Mouse (Mus musculus) embryonic facial prominence, embryonic 14.5 days (tissue): ENCODE measurements at regions not wholly inside any gene's neighbourhood (a gene's known extent, or its start where the extent isn't known, plus 50 kb on each side); places are given as distances from the start of the nearest gene placed in this dataset.

ENCODE experiments used
- ATAC-seq: fragments of 200-750 bp; cut with Nextera tagmentation; 2 replicates; pipeline ENCODE4 v1.8.0; 2017; ENCODE audit warnings: low read depth, moderate number of reproducible peaks, moderate TSS enrichment
- DNase-seq: peaks from one replicate; pipeline ENCODE4 v3.0.0-alpha.2; 2015; ENCODE audit warnings: low spot score
- H3K27ac ChIP-seq: fragments of 300-500 bp; sonication (generic); replicated peaks from 2 replicates; pipeline ENCODE4 v1.5.1; 2014; ENCODE audit warnings: low read depth, mild to moderate bottlenecking, low read length, moderate library complexity
- H3K27me3 ChIP-seq: fragments of 300-500 bp; sonication (generic); replicated peaks from 2 replicates; pipeline ENCODE4 v1.6.1; 2014; ENCODE audit warnings: low read length; ENCODE audit not compliant: control insufficient read depth, insufficient read depth
- H3K36me3 ChIP-seq: fragments of 300-500 bp; sonication (generic); 2 replicates; pipeline ENCODE4 v1.6.1; 2014; ENCODE audit warnings: low read length, mixed read lengths; ENCODE audit not compliant: control insufficient read depth, insufficient read depth
- H3K4me1 ChIP-seq: fragments of 300-500 bp; sonication (generic); 2 replicates; pipeline ENCODE4 v1.6.1; 2014; ENCODE audit warnings: antibody characterized with exemption, low read length; ENCODE audit not compliant: control insufficient read depth, insufficient read depth
- H3K4me2 ChIP-seq: fragments of 300-500 bp; sonication (generic); 2 replicates; pipeline ENCODE4 v1.6.1; 2014; ENCODE audit warnings: low read depth, mild to moderate bottlenecking, low read length, moderate library complexity, mixed read lengths
- H3K4me3 ChIP-seq: fragments of 300-500 bp; sonication (generic); 2 replicates; pipeline ENCODE4 v1.5.1; 2014; ENCODE audit warnings: low read depth, mild to moderate bottlenecking, low read length
- H3K9ac ChIP-seq: fragments of 300-500 bp; sonication (generic); 2 replicates; pipeline ENCODE4 v1.6.1; 2014; ENCODE audit warnings: low read depth, mild to moderate bottlenecking, low read length, moderate library complexity, mixed read lengths
- H3K9me3 ChIP-seq: fragments of 300-500 bp; sonication (generic); 2 replicates; pipeline ENCODE4 v1.6.1; 2016; ENCODE audit warnings: low read length; ENCODE audit not compliant: control insufficient read depth
- WGBS: fragments of 180-500 bp; shearing (Covaris S2); extraction: QIAGEN DNeasy Blood & Tissue Kit; methylation state at CpG from one replicate; pipeline ENCODE4 v1.1.7; 2014; 5-methylcytosine and 5-hydroxymethylcytosine counted together

DNA sequence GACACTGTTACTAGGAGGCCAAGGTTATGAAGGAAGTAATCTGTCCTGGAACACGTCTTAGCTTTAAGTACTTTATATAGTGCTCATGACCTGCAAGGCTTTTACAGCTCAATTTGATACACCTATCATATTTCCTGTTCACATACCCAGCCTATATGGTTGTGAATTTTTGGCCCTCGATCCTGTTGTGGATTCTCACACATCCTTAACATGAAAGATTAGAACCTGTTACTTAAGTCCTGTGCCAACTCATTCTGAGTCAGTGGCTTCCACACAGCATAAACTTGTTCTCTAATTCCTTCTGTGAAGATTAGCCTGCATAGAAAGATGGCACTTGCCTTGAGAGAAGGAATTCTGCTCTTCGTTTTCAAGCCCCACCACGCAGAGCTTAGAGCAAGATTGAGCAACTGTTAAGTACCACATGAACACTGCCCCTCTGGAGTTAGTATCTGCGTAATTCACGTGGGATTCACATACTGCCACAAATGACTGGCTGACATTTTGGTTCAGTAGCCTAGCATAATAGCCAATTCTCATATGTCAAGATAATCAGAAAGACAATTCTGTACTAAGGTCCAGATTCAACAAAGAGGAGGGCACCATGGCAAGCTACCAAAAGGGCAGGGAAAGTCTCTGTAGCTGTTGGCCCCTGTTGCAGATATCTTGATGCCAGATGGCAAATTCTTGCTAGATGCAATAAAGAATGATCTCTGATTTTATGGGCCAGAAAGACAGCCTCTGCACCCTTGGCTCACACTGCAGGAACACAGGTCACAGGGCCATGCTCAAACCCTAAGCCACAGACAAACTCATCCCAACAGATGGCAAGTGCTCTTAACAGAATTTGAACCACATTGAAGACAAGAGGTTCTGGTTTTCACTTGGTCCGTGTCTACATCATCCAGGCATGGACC, 62.7 kb upstream of the Slc4a7 start:
- 67% methylated on average over 7 of the region's 7 CpGs for WGBS
- Histone ChIP-seq H3K4me1 (no peaks in the 10 kb centered on the region), H3K9ac (no peak overlapping the region), H3K27ac (no peak overlapping the region), H3K4me2 (no peak overlapping the region), H3K36me3 (no peaks in the 10 kb centered on the region), H3K4me3 (no peak overlapping the region), H3K9me3 (no peaks in the 10 kb centered on the region), H3K27me3 (no peaks in the 10 kb centered on the region)
- ATAC-seq (peak; percentile 67; the same call in 1 of the 2 replicates), DNase-seq (peak; percentile 30)

DNA sequence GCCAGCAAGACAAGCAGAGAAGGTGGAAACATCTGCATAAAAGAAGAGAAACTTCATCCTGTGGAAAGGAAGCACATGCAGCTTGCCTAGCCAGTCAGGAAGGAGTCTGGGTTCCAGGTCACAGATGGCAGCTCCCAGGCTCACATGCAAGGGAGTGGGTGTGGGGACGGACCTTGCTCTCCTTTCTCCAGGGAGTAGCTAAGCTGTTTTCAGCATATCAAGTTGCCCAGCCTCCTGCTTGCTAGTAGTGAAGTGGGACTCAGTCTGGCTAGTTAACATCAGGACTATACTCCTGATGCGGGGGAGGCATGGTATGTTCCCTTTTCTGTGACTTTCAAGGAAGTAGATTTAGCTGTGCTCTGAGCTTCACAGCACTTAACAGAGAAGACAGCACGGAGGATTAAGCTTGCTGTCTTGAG, 62.0 kb upstream of the Slc4a7 start:
- H3K27ac ChIP-seq, result no peak overlapping the region
- H3K36me3 ChIP-seq, result no peaks in the 10 kb centered on the region
- DNase-seq (peak; percentile 45), ATAC-seq (peak; percentile 78; the same call in 1 of the 2 replicates)
- H3K4me2 ChIP-seq, result no peak overlapping the region
- no peaks in the 10 kb centered on the region for H3K9me3 ChIP-seq
- no peak overlapping the region for H3K4me3 ChIP-seq
- H3K4me1 ChIP-seq, result no peaks in the 10 kb centered on the region
- WGBS, result 30% methylated on average over 3 of the region's 3 CpGs
- no peaks in the 10 kb centered on the region for H3K27me3 ChIP-seq
- H3K9ac ChIP-seq, result no peak overlapping the region

DNA sequence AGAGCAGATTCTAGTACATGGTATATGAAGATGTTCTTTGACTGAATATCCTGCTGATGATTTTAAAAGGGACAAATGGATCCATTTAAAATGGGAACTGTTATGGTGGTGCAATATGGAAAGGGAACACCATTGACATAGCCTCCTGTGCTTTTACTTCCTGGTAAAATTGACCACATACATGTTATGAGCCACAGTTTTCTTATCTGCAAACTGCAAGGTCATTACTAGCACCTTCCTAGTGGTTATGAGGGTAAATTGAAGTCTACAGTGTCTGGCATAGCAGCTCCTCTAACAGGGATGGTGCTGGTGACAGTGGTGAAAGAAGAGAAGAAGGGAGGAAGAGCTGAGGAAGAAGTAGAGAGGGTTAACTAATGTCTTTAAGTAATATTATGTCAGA, 61.5 kb upstream of the Slc4a7 start:
- H3K36me3 ChIP-seq, result no peaks in the 10 kb centered on the region
- H3K9ac ChIP-seq, result no peak overlapping the region
- H3K27me3 ChIP-seq, result no peaks in the 10 kb centered on the region
- no peak overlapping the region for H3K4me2 ChIP-seq
- DNase-seq (no peak), ATAC-seq (no peak)
- H3K4me3 ChIP-seq, result no peak overlapping the region
- no peak overlapping the region for H3K27ac ChIP-seq
- H3K4me1 ChIP-seq, result no peaks in the 10 kb centered on the region
- H3K9me3 ChIP-seq, result no peaks in the 10 kb centered on the region

DNA sequence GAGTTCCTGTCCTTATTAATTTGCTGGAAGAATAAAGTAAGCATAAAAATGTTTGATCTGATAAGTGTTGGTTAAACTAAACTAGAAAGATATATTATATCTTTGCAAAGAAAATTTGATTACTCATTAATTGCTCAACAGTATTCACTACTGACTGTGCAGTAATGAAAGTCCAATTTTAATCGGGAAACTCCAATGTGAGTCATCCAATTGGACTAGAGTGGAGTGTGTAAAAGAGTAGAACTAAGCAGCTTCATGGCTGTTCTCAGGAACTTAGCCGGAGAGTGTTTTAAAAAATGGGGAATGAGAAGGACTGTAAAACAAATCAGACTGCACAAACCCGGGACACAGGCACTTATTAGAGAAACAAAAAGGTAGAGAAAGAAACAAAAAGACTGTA, 58.5 kb upstream of the Slc4a7 start:
- no peaks in the 10 kb centered on the region for H3K36me3 ChIP-seq
- no peak overlapping the region for H3K27ac ChIP-seq
- no peaks in the 10 kb centered on the region for H3K4me1 ChIP-seq
- no peak overlapping the region for H3K4me3 ChIP-seq
- 91% methylated on average over 3 of the region's 3 CpGs for WGBS
- no peaks in the 10 kb centered on the region for H3K27me3 ChIP-seq
- ATAC-seq, result no peak
- no peak overlapping the region for H3K9ac ChIP-seq
- no peaks in the 10 kb centered on the region for H3K9me3 ChIP-seq
- DNase-seq, result no peak
- H3K4me2 ChIP-seq, result no peak overlapping the region

DNA sequence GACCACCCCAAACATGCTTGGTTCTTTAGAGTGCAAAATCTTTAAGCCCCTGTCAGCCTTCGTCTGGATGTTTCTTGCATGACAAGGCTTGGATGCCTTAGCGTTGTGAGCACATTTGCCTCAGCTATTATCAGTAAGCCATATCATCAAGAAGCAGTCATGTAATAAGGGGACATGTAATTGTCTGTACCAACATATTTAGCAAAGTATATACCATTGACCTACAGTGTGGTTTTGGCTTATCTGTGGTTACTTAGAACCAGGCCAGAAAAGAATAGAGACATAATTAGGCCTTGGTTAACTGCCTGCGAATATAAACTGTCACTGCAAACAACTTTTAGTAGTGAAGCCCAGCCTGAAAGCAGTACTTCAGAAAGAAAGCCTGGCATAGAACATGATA, 57.0 kb upstream of the Slc4a7 start:
- DNase-seq (no peak), ATAC-seq (no peak)
- 82% methylated on average over 3 of the region's 3 CpGs for WGBS
- Histone ChIP-seq H3K27ac (no peak overlapping the region), H3K4me1 (no peaks in the 10 kb centered on the region), H3K4me2 (no peak overlapping the region), H3K36me3 (no peaks in the 10 kb centered on the region), H3K4me3 (no peak overlapping the region), H3K9ac (no peak overlapping the region), H3K9me3 (no peaks in the 10 kb centered on the region), H3K27me3 (no peaks in the 10 kb centered on the region)
